Mouse (Mus musculus) spleen, adult 2 months (tissue): ENCODE measurements around the gene Mrc1. TPM values are rescaled to one million over a fixed set of nuclear protein-coding genes. Genes with fewer than 3 reads are reported as not detected.

Experiments
- DNase-seq, 2 experiments: peaks; one replicate each; pipeline versions ENCODE4 v3.0.0 to v3.0.0-alpha.2; 2012 to 2021; ENCODE audit warnings: low spot score in 2 of 2, low read depth in 1 of 2
- H3K27ac ChIP-seq: fragments of 200-500 bp; 2 replicates; pipeline ENCODE4 v1.5.1; 2012; ENCODE audit warnings: low read length, inconsistent platforms; ENCODE audit not compliant: insufficient read depth
- H3K27me3 ChIP-seq: fragments of 200-500 bp; 2 replicates; pipeline ENCODE4 v1.6.1; 2012; ENCODE audit warnings: mild to moderate bottlenecking, moderate library complexity, low read length, inconsistent platforms; ENCODE audit not compliant: control insufficient read depth, insufficient read depth
- H3K36me3 ChIP-seq: fragments of 200-500 bp; 2 replicates; pipeline ENCODE4 v1.6.1; 2012; ENCODE audit warnings: mild to moderate bottlenecking, low read length, inconsistent platforms; ENCODE audit not compliant: control insufficient read depth, insufficient read depth
- H3K4me1 ChIP-seq: fragments of 200-500 bp; 2 replicates; pipeline ENCODE4 v1.6.1; 2011; ENCODE audit warnings: inconsistent platforms; ENCODE audit not compliant: control insufficient read depth, insufficient read depth, insufficient read length
- H3K4me3 ChIP-seq: fragments of 200-500 bp; 2 replicates; pipeline ENCODE4 v1.5.1; 2011; ENCODE audit warnings: mild to moderate bottlenecking, inconsistent platforms; ENCODE audit not compliant: insufficient read depth, insufficient read length; ENCODE audit errors: extremely low read depth
- CTCF ChIP-seq: fragments of 200-500 bp; IDR thresholded peaks from 2 replicates; pipeline ENCODE4 v1.5.1; 2011; ENCODE audit warnings: mild to moderate bottlenecking, inconsistent platforms; ENCODE audit not compliant: insufficient read depth, insufficient read length, insufficient replicate concordance; ENCODE audit errors: extremely low read depth
- POLR2A ChIP-seq: fragments of 200-500 bp; IDR thresholded peaks from 2 replicates; pipeline ENCODE4 v1.6.1; 2011; ENCODE audit warnings: low read depth, low read length, inconsistent platforms
- WGBS: fragments of 180-500 bp; shearing (Covaris S2); methylation state at CpG from one replicate; pipeline ENCODE4 v1.1.7; 2018; 5-methylcytosine and 5-hydroxymethylcytosine counted together
- polyA plus RNA-seq: library from polyadenylated mRNA; depleted of rRNA; stranded (reverse); fragments of >200 nt; gene quantifications from 2 replicates; pipeline ENCODE4 v1.2.3, GENCODE M21; 2012

The Mrc1 gene
- polyA plus RNA-seq, 1 experiment = 5.8 TPM

GRCm38 (mm10) chr2:14269160-14269559 lies 40.0 kb downstream of the Mrc1 start:
- no peaks in the 10 kb centered on the region for H3K27me3 ChIP-seq
- DNase-seq = no peak
- H3K4me1 ChIP-seq = no peaks in the 10 kb centered on the region; the same call in 1 of the 2 replicates
- H3K36me3 ChIP-seq = no peaks in the 10 kb centered on the region
- WGBS = 15% methylated on average over 1 of the region's 1 CpGs
- no peak overlapping the region for H3K4me3 ChIP-seq
- no peak for TF ChIP-seq CTCF
- TF ChIP-seq POLR2A = no peak
- H3K27ac ChIP-seq = no peak overlapping the region

- TF ChIP-seq CTCF (no peak), POLR2A (no peak)
Measured at GRCm38 (mm10) chr2:14272088-14272487, 42.9 kb downstream of the Mrc1 start.

DNA sequence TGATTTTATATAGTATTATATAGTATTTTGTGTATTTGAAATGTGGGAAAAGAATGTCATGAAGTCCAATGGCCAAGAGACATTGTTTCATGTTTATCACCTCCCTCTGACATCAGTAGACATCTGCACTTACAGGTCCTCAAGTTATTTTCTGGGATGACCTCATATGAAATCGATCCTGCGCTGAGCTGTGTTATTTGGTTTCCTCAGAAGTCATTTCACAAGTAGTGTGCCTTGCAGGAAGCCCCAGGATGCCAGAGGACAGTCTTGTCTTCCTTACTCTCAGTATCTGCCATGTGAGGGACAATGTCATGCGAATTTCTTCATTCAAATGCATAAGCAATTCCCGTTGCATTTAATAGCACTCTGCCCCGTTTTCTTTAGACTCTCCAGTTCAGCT lies 46.6 kb downstream of the Mrc1 start:
- TF ChIP-seq POLR2A (no peak), CTCF (no peak)
- H3K27ac ChIP-seq = no peak overlapping the region
- H3K4me3 ChIP-seq = no peak overlapping the region
- H3K27me3 ChIP-seq = no peaks in the 10 kb centered on the region
- no peaks in the 10 kb centered on the region for H3K36me3 ChIP-seq
- no peak for DNase-seq
- WGBS = 91% methylated on average over 5 of the region's 5 CpGs
- H3K4me1 ChIP-seq = peaks cover 4% of the 10 kb centered on the region

More at GRCm38 (mm10) chr2:14272088-14272487, 42.9 kb downstream of the Mrc1 start:
- H3K27me3 ChIP-seq = no peaks in the 10 kb centered on the region
- H3K4me3 ChIP-seq = no peak overlapping the region
- no peak overlapping the region for H3K27ac ChIP-seq
- no peaks in the 10 kb centered on the region; the same call in 1 of the 2 replicates for H3K4me1 ChIP-seq
- WGBS = 25% methylated on average over 1 of the region's 1 CpGs
- H3K36me3 ChIP-seq = no peaks in the 10 kb centered on the region
- DNase-seq = no peak

- Histone ChIP-seq H3K27ac (no peak overlapping the region), H3K27me3 (no peaks in the 10 kb centered on the region), H3K36me3 (no peaks in the 10 kb centered on the region), H3K4me3 (no peak overlapping the region), H3K4me1 (peaks cover 6% of the 10 kb centered on the region)
- no peak for TF ChIP-seq POLR2A
- no peak for TF ChIP-seq CTCF
- 77% methylated on average over 2 of the region's 2 CpGs for WGBS
- no peak for DNase-seq
Measured at GRCm38 (mm10) chr2:14279256-14279655, 50.1 kb downstream of the Mrc1 start.

GRCm38 (mm10) chr2:14279795-14280194 lies 50.6 kb downstream of the Mrc1 start:
- H3K4me3 ChIP-seq = no peak overlapping the region
- TF ChIP-seq CTCF (no peak), POLR2A (no peak)
- DNase-seq = no peak
- no peak overlapping the region for H3K27ac ChIP-seq
- peaks cover 6% of the 10 kb centered on the region for H3K4me1 ChIP-seq
- no peaks in the 10 kb centered on the region for H3K27me3 ChIP-seq
- no peaks in the 10 kb centered on the region for H3K36me3 ChIP-seq
- 79% methylated on average over 6 of the region's 6 CpGs for WGBS

GRCm38 (mm10) chr2:14295334-14295733 lies 66.1 kb downstream of the Mrc1 start:
- peak; percentile 62 to 84 for DNase-seq
- no peak overlapping the region for H3K4me3 ChIP-seq
- no peaks in the 10 kb centered on the region for H3K4me1 ChIP-seq
- H3K27ac ChIP-seq = no peak overlapping the region
- WGBS = 8% methylated on average over 5 of the region's 5 CpGs
- H3K27me3 ChIP-seq = no peaks in the 10 kb centered on the region
- H3K36me3 ChIP-seq = no peaks in the 10 kb centered on the region
- peak; percentile 95 for TF ChIP-seq CTCF
- no peak for TF ChIP-seq POLR2A

DNA sequence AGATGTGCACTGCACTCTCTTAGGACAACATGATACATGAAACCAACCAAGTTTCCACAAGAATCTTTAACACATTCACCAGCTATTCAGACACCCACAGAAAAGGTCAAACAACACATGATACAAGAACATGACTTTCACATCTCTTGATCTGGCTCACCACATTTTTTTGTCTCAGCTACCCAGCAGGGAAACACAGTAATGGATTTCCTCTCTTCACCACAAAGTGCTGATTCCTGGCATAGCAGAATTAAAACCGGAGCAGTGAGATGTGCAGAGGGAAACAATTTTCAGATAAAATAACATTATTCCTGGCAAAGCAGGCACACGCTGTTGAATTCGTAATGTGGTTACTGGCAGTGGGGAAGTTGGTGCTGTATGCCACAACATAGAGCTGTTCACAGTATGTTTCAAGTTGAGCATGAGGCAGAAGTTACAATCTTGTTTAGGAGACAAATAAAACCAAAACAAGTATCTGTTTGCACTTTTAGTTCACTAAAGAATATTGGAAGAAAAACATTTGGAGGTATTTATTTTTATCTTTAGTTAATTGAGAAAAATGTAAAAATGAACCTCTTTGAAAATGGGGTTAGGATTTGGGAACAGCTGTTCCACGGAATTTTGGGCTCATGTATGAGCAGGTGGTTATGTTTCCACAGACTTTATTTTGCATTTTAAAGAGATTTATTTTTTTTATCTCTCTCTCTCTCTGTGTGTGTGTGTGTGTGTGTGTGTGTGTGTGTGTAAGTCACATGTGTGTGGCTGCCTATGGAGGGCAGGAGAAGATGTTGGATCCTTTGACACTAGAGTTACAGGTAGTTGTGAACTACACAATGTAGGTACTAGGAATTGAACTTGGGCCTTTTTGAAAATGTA lies 83.6 kb downstream of the Mrc1 start:
- 39% methylated on average over 4 of the region's 4 CpGs for WGBS
- Histone ChIP-seq H3K36me3 (no peaks in the 10 kb centered on the region), H3K4me1 (no peaks in the 10 kb centered on the region), H3K27me3 (no peaks in the 10 kb centered on the region), H3K4me3 (no peak overlapping the region), H3K27ac (no peak overlapping the region)
- DNase-seq = no peak
- TF ChIP-seq POLR2A (no peak), CTCF (no peak)
